Mouse (Mus musculus): ENCODE data around the gene Zfp687.

Zfp687 gene

GRCm38 (mm10) chr3:94960322-94960721, 54.9 kb downstream of the Zfp687 start:
- DNase-seq (ENCODE audit: low read depth, low spot score) = no peak

GRCm38 (mm10) chr3:94959871-94960270, 55.4 kb downstream of the Zfp687 start:
- no peak for DNase-seq (ENCODE audit: low read depth, low spot score)

GRCm38 (mm10) chr3:94958295-94958694, 57.0 kb downstream of the Zfp687 start:
- DNase-seq (ENCODE audit: low read depth, low spot score) = no peak

Measured in WW6 (cell line).